Mouse (Mus musculus): ENCODE measurements around the gene Peli2.

GRCm38 (mm10) chr14:48249909-48250308, 129.3 kb downstream of the Peli2 start:
- TF ChIP-seq CTCF (IDR thresholded peaks at IDR 0.05; ENCODE audit: low read depth), result no peak
- TF ChIP-seq EP300 (optimal IDR thresholded peaks at IDR 0.05), result no peak

All from stomach, postnatal 0 days (tissue).